Mouse (Mus musculus) yolk sac, embryonic 10.5 days (tissue): Measurements from ENCODE around the gene Gtpbp4.
"Not testable (repeated sequence)": the region's sequence is repeated elsewhere in the genome, so short reads cannot be mapped to it uniquely, and the experiment has no call there.

ENCODE experiments used
- DNase-seq: peaks from one replicate; pipeline ENCODE4 v3.0.0-alpha.2; 2017; ENCODE audit warnings: low spot score

The Gtpbp4 gene

GRCm38 (mm10) chr13:8972369-8972768 is 23.5 kb downstream of the Gtpbp4 start:
- no peak for DNase-seq

GRCm38 (mm10) chr13:8967742-8968141 is 28.1 kb downstream of the Gtpbp4 start:
- no peak for DNase-seq

- no peak for DNase-seq
Observed at GRCm38 (mm10) chr13:8965224-8965623, 30.7 kb downstream of the Gtpbp4 start.

GRCm38 (mm10) chr13:8962266-8962665 is 33.6 kb downstream of the Gtpbp4 start:
- not testable (repeated sequence) for DNase-seq

- not testable (repeated sequence) for DNase-seq
Observed at GRCm38 (mm10) chr13:8961128-8961888, 34.6 kb downstream of the Gtpbp4 start.

GRCm38 (mm10) chr13:8959554-8959953 is 36.3 kb downstream of the Gtpbp4 start:
- not testable (repeated sequence) for DNase-seq

- DNase-seq: not testable (repeated sequence)
Observed at GRCm38 (mm10) chr13:8959058-8959457, 36.8 kb downstream of the Gtpbp4 start.

GRCm38 (mm10) chr13:8956873-8957272 is 39.0 kb downstream of the Gtpbp4 start:
- DNase-seq: not testable (repeated sequence)

GRCm38 (mm10) chr13:8955127-8955526 is 40.8 kb downstream of the Gtpbp4 start:
- not testable (repeated sequence) for DNase-seq

GRCm38 (mm10) chr13:8952563-8952962 is 43.3 kb downstream of the Gtpbp4 start, which contains the start of gene Idi2:
Idi2 (plus strand) TSS chr13:8952863.
- not testable (repeated sequence) for DNase-seq

GRCm38 (mm10) chr13:8948131-8948530 is 47.8 kb downstream of the Gtpbp4 start, which contains the start of gene Gm9745:
Gm9745 (minus strand) TSS chr13:8948231.
- not testable (repeated sequence) for DNase-seq

GRCm38 (mm10) chr13:8943828-8944227 is 52.1 kb downstream of the Gtpbp4 start:
- DNase-seq: not testable (repeated sequence)

- DNase-seq: not testable (repeated sequence)
Observed at GRCm38 (mm10) chr13:8941701-8942100, 54.2 kb downstream of the Gtpbp4 start.

GRCm38 (mm10) chr13:8941110-8941509 is 54.8 kb downstream of the Gtpbp4 start:
- not testable (repeated sequence) for DNase-seq

GRCm38 (mm10) chr13:8937611-8938140 is 58.2 kb downstream of the Gtpbp4 start:
- DNase-seq: not testable (repeated sequence)

GRCm38 (mm10) chr13:8933499-8933898 is 62.4 kb downstream of the Gtpbp4 start:
- DNase-seq: no peak
